19 mouse cellular contexts compared by ENCODE assay signal in genomic region chr17:66736450-66736849, GRCm38 (mm10).
DNase-seq lines count a peak whose midpoint lies in the region; ATAC-seq and TF ChIP-seq lines count a peak whose summit lies in the region.
"Had no signal": no experiment of that assay in that cellular context is flagged by ENCODE, and none has a peak within 500 bp of the region (broad histone marks: within the 10 kb centered on the region; RNA-seq: fewer than 3 reads in every experiment).

No protein-coding gene starts in this region.

- ATAC-seq in hindbrain, postnatal 0 days: peak; percentile 28; the same call in 1 of the 2 replicates
- peak; percentile 30; the same call in 1 of the 2 replicates for ATAC-seq in lung, embryonic 16.5 days (ENCODE audit: low read depth)
- peak; percentile 54; the same call in 1 of the 2 replicates for ATAC-seq in embryonic facial prominence, embryonic 15.5 days (ENCODE audit: insufficient number of reproducible peaks, low FRiP score, low TSS enrichment, low read depth)

- H3K9me3 ChIP-seq in hindbrain, postnatal 0 days (ENCODE audit: low read length): no peaks in the 10 kb centered on the region
- H3K9me3 ChIP-seq in hindbrain, embryonic 10.5 days: no peaks in the 10 kb centered on the region
- no peaks in the 10 kb centered on the region for H3K9me3 ChIP-seq in lung, embryonic 16.5 days (ENCODE audit: control insufficient read depth, low read length)
- no peaks in the 10 kb centered on the region for H3K9me3 ChIP-seq in embryonic facial prominence, embryonic 15.5 days (replicated peaks)
- H3K9me3 ChIP-seq: embryonic facial prominence, embryonic 12.5 days; forebrain, embryonic 10.5 days; liver, embryonic 15.5 days had no signal

- H3K4me3 ChIP-seq in hindbrain, postnatal 0 days (ENCODE audit: low read length): no peak overlapping the region
- no peak overlapping the region for H3K4me3 ChIP-seq in hindbrain, embryonic 10.5 days
- H3K4me3 ChIP-seq in lung, embryonic 16.5 days (ENCODE audit: low read length): no peak overlapping the region
- H3K4me3 ChIP-seq in embryonic facial prominence, embryonic 15.5 days (replicated peaks): no peak overlapping the region
- H3K4me3 ChIP-seq: embryonic facial prominence, embryonic 12.5 days; forebrain, embryonic 10.5 days; liver, embryonic 15.5 days; myocyte had no signal

- TF ChIP-seq CTCF in hindbrain, postnatal 0 days (IDR thresholded peaks at IDR 0.05; ENCODE audit: low read depth): no peak

- H3K4me2 ChIP-seq in hindbrain, postnatal 0 days (ENCODE audit: low read depth, low read length): no peak overlapping the region
- no peak overlapping the region for H3K4me2 ChIP-seq in lung, embryonic 16.5 days (ENCODE audit: low read depth, low read length)
- no peak overlapping the region for H3K4me2 ChIP-seq in embryonic facial prominence, embryonic 15.5 days (replicated peaks)
- H3K4me2 ChIP-seq: embryonic facial prominence, embryonic 12.5 days; liver, embryonic 15.5 days had no signal

- peak; percentile 52 to 59 for DNase-seq in cerebellum, postnatal 14 days
- DNase-seq in cerebellum, postnatal 36 days: no peak
- peak; percentile 43 for DNase-seq in hindbrain, postnatal 0 days (ENCODE audit: low spot score)
- DNase-seq in hindbrain, embryonic 10.5 days (ENCODE audit: low spot score): no peak
- no peak for DNase-seq in lung, adult 18-20 months
- DNase-seq in right cerebral cortex, postnatal 36 days (ENCODE audit: low spot score in 2 of 2): no peak
- DNase-seq: cerebellum, adult 11 months; heart, adult 18-20 months; heart, postnatal 10 days; kidney, postnatal 14 days; layer of hippocampus, adult 9-11 months; thymus, postnatal 36 days had no signal

- H3K27ac ChIP-seq in hindbrain, postnatal 0 days: no peak overlapping the region
- H3K27ac ChIP-seq in hindbrain, embryonic 10.5 days: no peak overlapping the region
- H3K27ac ChIP-seq in lung, embryonic 16.5 days (ENCODE audit: low read length): peak overlapping the region; percentile 30
- H3K27ac ChIP-seq in embryonic facial prominence, embryonic 15.5 days (replicated peaks): no peak overlapping the region
- H3K27ac ChIP-seq: embryonic facial prominence, embryonic 12.5 days; forebrain, embryonic 10.5 days; liver, embryonic 15.5 days had no signal

- no peaks in the 10 kb centered on the region for H3K36me3 ChIP-seq in hindbrain, postnatal 0 days (ENCODE audit: insufficient read depth, low read length)
- H3K36me3 ChIP-seq in hindbrain, embryonic 10.5 days: no peaks in the 10 kb centered on the region
- H3K36me3 ChIP-seq in lung, embryonic 16.5 days (ENCODE audit: control insufficient read depth, insufficient read depth, low read length): no peaks in the 10 kb centered on the region
- no peaks in the 10 kb centered on the region for H3K36me3 ChIP-seq in embryonic facial prominence, embryonic 15.5 days
- H3K36me3 ChIP-seq: embryonic facial prominence, embryonic 12.5 days; forebrain, embryonic 10.5 days; liver, embryonic 15.5 days had no signal

- no peak overlapping the region for H3K9ac ChIP-seq in hindbrain, postnatal 0 days (replicated peaks; ENCODE audit: low read length)
- H3K9ac ChIP-seq in lung, embryonic 16.5 days (ENCODE audit: low read length): no peak overlapping the region
- no peak overlapping the region for H3K9ac ChIP-seq in embryonic facial prominence, embryonic 15.5 days
- H3K9ac ChIP-seq: embryonic facial prominence, embryonic 12.5 days; liver, embryonic 15.5 days had no signal

- H3K4me1 ChIP-seq in hindbrain, postnatal 0 days (ENCODE audit: insufficient read depth, low read length): no peaks in the 10 kb centered on the region
- peaks cover 16% of the 10 kb centered on the region; the same call in 1 of the 2 replicates for H3K4me1 ChIP-seq in hindbrain, embryonic 10.5 days (replicated peaks)
- H3K4me1 ChIP-seq in lung, embryonic 16.5 days (replicated peaks; ENCODE audit: control insufficient read depth, insufficient read depth, low read length): peaks cover 8% of the 10 kb centered on the region
- H3K4me1 ChIP-seq in embryonic facial prominence, embryonic 15.5 days: no peaks in the 10 kb centered on the region
- H3K4me1 ChIP-seq: embryonic facial prominence, embryonic 12.5 days; liver, embryonic 15.5 days; megakaryocyte, embryonic 14.5 days had no signal

- no peaks in the 10 kb centered on the region for H3K27me3 ChIP-seq in hindbrain, postnatal 0 days (ENCODE audit: insufficient read depth, low read length)
- H3K27me3 ChIP-seq in hindbrain, embryonic 10.5 days (ENCODE audit: insufficient read depth, poor library complexity, severe bottlenecking): no peaks in the 10 kb centered on the region
- H3K27me3 ChIP-seq in lung, embryonic 16.5 days (ENCODE audit: control insufficient read depth, insufficient read depth, low read depth, low read length): no peaks in the 10 kb centered on the region
- no peaks in the 10 kb centered on the region for H3K27me3 ChIP-seq in embryonic facial prominence, embryonic 15.5 days
- H3K27me3 ChIP-seq: embryonic facial prominence, embryonic 12.5 days; liver, embryonic 15.5 days; megakaryocyte, embryonic 14.5 days had no signal

- 43% methylated on average over 6 of the region's 6 CpGs for WGBS in hindbrain, postnatal 0 days
- 76% methylated on average over 6 of the region's 6 CpGs for WGBS in hindbrain, embryonic 10.5 days
- WGBS in lung, embryonic 16.5 days: 45% methylated on average over 6 of the region's 6 CpGs
- WGBS in embryonic facial prominence, embryonic 15.5 days: 47% methylated on average over 6 of the region's 6 CpGs

Comparison
In these comparisons a context has a peak if more than half of its experiments do, and no peak if none do; other contexts are left out.
1. DNase-seq: peak in cerebellum, postnatal 14 days (2 of 2) and hindbrain, postnatal 0 days (single experiment); none in cerebellum, postnatal 36 days (0 of 2), hindbrain, embryonic 10.5 days (single experiment), lung, adult 18-20 months (0 of 2) and right cerebral cortex, postnatal 36 days (0 of 2).
2. Peak in every context shown above with its lines, with median percentiles within 50 percentile points of each other: ATAC-seq.